Mouse (Mus musculus): ENCODE results near the gene Tmem184b. TPM values are rescaled to one million over a fixed set of nuclear protein-coding genes. Genes with fewer than 3 reads are reported as not detected.

Gene Tmem184b
- 55.0 and 56.5 TPM in 2 replicates for polyA plus RNA-seq (2014; fragmentation: Nextera tagmentation; extraction: Ambion mirVana)

DNA sequence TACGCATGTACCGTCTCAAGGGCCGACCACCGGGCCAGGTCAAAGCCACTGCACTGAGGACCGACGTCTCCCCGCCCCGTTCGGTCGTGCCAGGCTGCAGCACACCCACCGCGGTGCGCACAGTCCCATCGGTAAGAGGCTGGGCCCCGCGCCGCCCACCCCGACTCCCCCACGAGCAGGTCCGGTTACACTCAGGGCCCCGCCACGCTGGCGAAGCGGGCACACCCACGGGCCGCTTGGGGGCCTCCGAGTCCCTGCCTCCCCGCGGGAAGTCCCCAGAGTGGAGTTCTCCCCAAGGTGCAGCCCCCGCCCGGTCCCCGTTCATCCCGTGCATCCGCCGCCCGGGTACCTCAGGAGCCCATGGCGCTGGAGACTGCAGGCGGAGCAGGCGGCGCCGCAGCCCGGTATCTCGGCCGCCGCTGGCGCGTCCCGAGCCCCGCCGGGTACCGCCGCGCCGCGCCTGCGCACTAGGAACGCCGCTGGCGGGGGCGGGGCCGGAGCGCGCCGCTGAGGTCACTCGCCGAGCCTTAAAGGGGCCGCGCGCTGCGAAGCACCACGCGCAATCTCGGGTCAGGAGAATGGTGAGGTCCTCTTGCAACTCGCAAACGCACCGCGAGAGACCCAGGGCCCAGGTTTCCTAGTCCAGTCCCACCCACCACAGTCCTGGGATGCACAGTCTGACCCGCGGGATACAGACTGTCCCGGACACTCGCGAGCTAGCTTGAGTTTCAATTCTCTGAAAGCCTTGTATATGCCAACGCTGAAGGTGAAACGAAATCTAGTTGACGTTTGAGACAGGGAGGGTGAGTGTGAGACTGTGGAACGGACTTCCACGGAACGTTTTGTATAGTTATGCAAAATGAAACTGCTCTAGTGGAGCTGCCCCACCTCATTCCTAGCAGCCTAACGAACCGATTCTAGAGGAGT, at the start of gene Tmem184b:
Gene Tmem184b (minus strand): TSS at position 734 of the 927 bp plus-strand sequence.
- under 1% methylated on average over 82 of the region's 90 CpGs for whole genome bisulfite sequencing (ENCODE audit: insufficient replicate concordance)
- ATAC-seq (replicated peaks; ENCODE audit: insufficient number of reproducible peaks, low FRiP score, low TSS enrichment) = peak; percentile 79
- Histone ChIP-seq H3K36me3 (ENCODE audit: control insufficient read depth, insufficient read depth, low read length) (0 out of 2 replicates have a peak, but pooled peaks cover 1% of the 10 kb centered on the region), H3K9me3 (replicated peaks; ENCODE audit: control insufficient read depth, low read length) (no peaks in the 10 kb centered on the region), H3K4me2 (peak within 1 kb of the TSS; percentile 88), H3K9ac (ENCODE audit: low read depth, low read length) (peak within 1 kb of the TSS; percentile 92), H3K4me1 (ENCODE audit: control insufficient read depth, insufficient read depth, low read length) (peaks cover 32% of the 10 kb centered on the region), H3K4me3 (ENCODE audit: low read depth, low read length) (peak within 1 kb of the TSS; percentile 82), H3K27ac (ENCODE audit: low read depth, low read length) (peak within 1 kb of the TSS; percentile 80), H3K27me3 (ENCODE audit: control insufficient read depth, insufficient read depth, low read length) (no peaks in the 10 kb centered on the region)

DNA sequence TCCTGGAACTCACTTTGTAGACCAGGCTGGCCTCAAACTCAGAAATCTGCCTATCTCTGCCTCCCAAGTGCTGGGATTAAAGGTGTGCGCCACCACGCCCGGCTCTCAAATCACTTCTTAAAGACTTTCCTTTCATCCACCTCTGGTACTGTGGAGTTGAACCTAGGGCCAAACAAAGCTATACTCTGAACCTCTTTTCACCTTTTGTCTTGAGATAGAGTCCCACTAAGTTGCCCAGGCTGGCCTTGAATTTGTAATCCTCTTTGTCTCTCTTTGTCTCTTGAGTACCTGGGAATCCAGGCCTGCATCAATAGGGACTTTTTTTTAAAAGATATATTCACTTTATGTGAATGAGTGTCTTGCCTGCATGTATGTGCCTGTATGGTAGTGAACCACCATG, 44.7 kb upstream of the Tmem184b start:
- ATAC-seq (replicated peaks; ENCODE audit: insufficient number of reproducible peaks, low FRiP score, low TSS enrichment) = no peak
- Histone ChIP-seq H3K4me3 (ENCODE audit: low read depth, low read length) (no peak overlapping the region), H3K4me1 (ENCODE audit: control insufficient read depth, insufficient read depth, low read length) (0 out of 2 replicates have a peak, but pooled peaks cover under 1% of the 10 kb centered on the region), H3K9ac (ENCODE audit: low read depth, low read length) (no peak overlapping the region), H3K9me3 (replicated peaks; ENCODE audit: control insufficient read depth, low read length) (no peaks in the 10 kb centered on the region), H3K36me3 (ENCODE audit: control insufficient read depth, insufficient read depth, low read length) (no peaks in the 10 kb centered on the region), H3K27ac (ENCODE audit: low read depth, low read length) (no peak overlapping the region), H3K4me2 (no peak overlapping the region), H3K27me3 (ENCODE audit: control insufficient read depth, insufficient read depth, low read length) (no peaks in the 10 kb centered on the region)
- WGBS (ENCODE audit: insufficient replicate concordance) = 83% methylated on average over 3 of the region's 3 CpGs

DNA sequence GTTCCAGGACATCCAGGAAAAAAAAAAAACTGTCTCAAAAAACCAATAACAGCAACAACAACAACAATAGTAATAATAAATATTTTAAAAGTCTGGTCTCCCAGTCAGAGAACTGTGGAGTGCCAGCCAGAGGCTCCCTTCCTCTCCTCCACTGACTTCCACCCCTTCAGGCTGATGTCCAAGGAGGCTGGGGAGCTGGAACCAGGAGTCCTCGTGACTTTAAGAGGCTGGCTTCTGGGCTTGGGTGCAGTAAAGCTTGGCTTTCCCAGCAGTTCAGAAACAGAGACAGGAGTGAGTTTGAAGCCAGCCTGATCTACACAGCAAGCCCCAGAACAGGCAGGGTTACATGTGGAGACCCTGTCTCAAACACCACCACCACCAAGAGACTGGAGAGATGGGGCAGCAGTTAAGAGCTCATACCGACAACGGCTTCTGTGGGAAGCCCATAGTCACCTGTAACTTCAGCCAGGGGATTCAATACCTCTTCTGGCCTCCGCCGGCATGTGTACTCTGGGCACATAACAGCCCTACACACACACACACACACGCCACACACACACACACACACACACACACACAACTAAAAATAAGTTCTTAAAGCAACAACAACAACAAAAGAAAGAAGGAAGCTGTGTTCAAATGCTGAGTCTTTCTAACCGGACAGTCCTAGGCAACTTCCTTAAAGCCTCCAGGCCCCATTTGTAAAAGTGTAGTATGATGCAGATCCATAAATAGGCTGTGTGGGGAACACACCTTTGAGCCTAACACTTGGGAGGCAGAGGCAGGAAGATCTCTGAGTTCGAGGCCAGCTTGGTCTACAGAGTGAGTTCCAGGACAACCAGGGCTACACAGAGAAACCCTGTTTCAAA, 42.7 kb upstream of the Tmem184b start:
- Histone ChIP-seq H3K9me3 (replicated peaks; ENCODE audit: control insufficient read depth, low read length) (no peaks in the 10 kb centered on the region), H3K27me3 (ENCODE audit: control insufficient read depth, insufficient read depth, low read length) (no peaks in the 10 kb centered on the region), H3K36me3 (ENCODE audit: control insufficient read depth, insufficient read depth, low read length) (no peaks in the 10 kb centered on the region), H3K4me3 (ENCODE audit: low read depth, low read length) (no peak overlapping the region), H3K27ac (ENCODE audit: low read depth, low read length) (no peak overlapping the region), H3K4me1 (ENCODE audit: control insufficient read depth, insufficient read depth, low read length) (peaks cover 9% of the 10 kb centered on the region), H3K9ac (ENCODE audit: low read depth, low read length) (no peak overlapping the region), H3K4me2 (no peak overlapping the region)
- 82% methylated on average over 8 of the region's 8 CpGs for WGBS (ENCODE audit: insufficient replicate concordance)
- no peak for ATAC-seq (replicated peaks; ENCODE audit: insufficient number of reproducible peaks, low FRiP score, low TSS enrichment)

DNA sequence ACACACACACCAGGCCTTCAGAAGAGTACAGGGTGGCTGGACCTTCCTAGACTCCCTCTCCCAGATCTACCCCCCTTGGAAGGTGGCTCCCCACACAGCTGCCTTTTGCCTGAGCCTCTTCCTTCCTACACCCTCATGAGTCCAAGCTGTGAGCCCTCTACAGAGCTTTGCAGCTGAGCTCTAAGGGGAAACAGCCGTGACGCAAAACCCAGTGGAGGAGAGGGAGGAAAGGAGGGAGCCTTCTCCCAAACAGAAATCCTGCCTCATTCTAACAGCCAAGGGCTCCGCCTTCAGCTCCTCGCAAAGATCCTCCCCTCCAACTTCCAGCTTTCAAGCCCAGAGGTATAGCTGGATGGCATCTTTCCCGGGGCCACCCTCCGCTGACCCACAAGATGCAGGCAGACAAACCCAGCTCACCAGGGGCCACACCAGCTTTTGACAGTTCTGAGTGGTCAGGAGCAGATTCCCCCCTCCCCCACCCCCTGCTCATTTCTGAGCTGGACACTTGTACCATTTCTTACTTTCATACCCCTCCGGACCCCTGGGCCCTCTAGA, 40.6 kb upstream of the Tmem184b start:
- ATAC-seq (replicated peaks; ENCODE audit: insufficient number of reproducible peaks, low FRiP score, low TSS enrichment) = no peak
- WGBS (ENCODE audit: insufficient replicate concordance) = 65% methylated on average over 7 of the region's 7 CpGs
- Histone ChIP-seq H3K4me2 (no peak overlapping the region), H3K4me1 (ENCODE audit: control insufficient read depth, insufficient read depth, low read length) (peaks cover 30% of the 10 kb centered on the region), H3K27ac (ENCODE audit: low read depth, low read length) (no peak overlapping the region), H3K9me3 (replicated peaks; ENCODE audit: control insufficient read depth, low read length) (no peaks in the 10 kb centered on the region), H3K9ac (ENCODE audit: low read depth, low read length) (no peak overlapping the region), H3K27me3 (ENCODE audit: control insufficient read depth, insufficient read depth, low read length) (no peaks in the 10 kb centered on the region), H3K4me3 (ENCODE audit: low read depth, low read length) (no peak overlapping the region), H3K36me3 (ENCODE audit: control insufficient read depth, insufficient read depth, low read length) (no peaks in the 10 kb centered on the region)

DNA sequence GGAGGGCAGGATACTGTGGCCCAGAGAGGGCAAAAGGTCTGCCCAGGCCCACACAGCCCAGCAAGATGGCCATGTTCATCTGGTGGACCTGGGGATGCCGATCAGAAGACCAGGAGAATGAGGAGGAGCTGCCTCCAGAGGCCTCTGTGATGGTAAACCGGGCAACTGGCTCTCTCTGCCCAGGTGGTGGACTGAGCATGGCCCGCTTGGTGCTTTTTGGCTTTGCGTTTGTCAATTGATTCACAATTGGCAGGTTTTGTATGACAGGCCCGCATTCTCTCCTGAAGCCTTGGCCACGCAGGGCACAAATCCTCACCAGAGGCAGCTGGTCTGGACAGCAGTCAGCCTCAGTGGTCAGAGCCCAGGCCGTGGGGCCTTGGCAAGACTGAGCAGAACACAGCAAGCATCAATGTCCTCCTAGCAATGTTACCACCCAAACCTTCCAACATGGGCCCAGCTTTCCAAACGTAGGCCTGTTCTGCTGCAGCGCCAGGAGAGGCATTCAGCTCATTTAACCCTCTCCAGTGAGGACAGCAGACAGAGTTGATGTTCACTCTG, 39.7 kb upstream of the Tmem184b start:
- 80% methylated on average over 9 of the region's 9 CpGs for WGBS (ENCODE audit: insufficient replicate concordance)
- H3K36me3 ChIP-seq (ENCODE audit: control insufficient read depth, insufficient read depth, low read length) = no peaks in the 10 kb centered on the region
- H3K27ac ChIP-seq (ENCODE audit: low read depth, low read length) = no peak overlapping the region
- H3K9me3 ChIP-seq (replicated peaks; ENCODE audit: control insufficient read depth, low read length) = no peaks in the 10 kb centered on the region
- H3K4me2 ChIP-seq = no peak overlapping the region
- no peak for ATAC-seq (replicated peaks; ENCODE audit: insufficient number of reproducible peaks, low FRiP score, low TSS enrichment)
- no peak overlapping the region; the same call in 1 of the 2 replicates for H3K9ac ChIP-seq (ENCODE audit: low read depth, low read length)
- H3K4me1 ChIP-seq (ENCODE audit: control insufficient read depth, insufficient read depth, low read length) = peaks cover 39% of the 10 kb centered on the region
- H3K27me3 ChIP-seq (ENCODE audit: control insufficient read depth, insufficient read depth, low read length) = no peaks in the 10 kb centered on the region
- no peak overlapping the region for H3K4me3 ChIP-seq (ENCODE audit: low read depth, low read length)

DNA sequence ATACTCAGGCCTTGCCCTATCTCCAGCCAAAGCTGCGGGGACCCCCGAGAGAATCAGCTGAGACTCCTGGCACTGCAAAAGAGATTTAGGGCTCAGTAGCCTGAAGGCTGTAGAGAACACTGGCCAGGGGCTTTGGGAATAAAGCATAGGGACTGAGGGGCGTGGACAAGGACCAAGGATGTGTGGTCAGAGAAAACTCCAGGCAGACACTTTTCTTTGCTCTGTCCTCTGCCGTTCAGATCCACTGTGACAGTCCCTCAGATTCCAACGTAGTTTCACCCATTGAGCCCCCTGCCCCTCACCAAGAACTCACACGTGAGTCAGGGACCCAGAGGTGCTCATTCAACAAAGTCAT, 38.9 kb upstream of the Tmem184b start:
- ATAC-seq (replicated peaks; ENCODE audit: insufficient number of reproducible peaks, low FRiP score, low TSS enrichment) = no peak
- peaks cover 47% of the 10 kb centered on the region for H3K4me1 ChIP-seq (ENCODE audit: control insufficient read depth, insufficient read depth, low read length)
- peak overlapping the region; percentile 96 for H3K27ac ChIP-seq (ENCODE audit: low read depth, low read length)
- 5% methylated on average over 6 of the region's 6 CpGs for WGBS (ENCODE audit: insufficient replicate concordance)
- H3K4me3 ChIP-seq (ENCODE audit: low read depth, low read length) = peak overlapping the region; percentile 93
- peaks cover 8% of the 10 kb centered on the region for H3K36me3 ChIP-seq (ENCODE audit: control insufficient read depth, insufficient read depth, low read length)
- no peaks in the 10 kb centered on the region for H3K27me3 ChIP-seq (ENCODE audit: control insufficient read depth, insufficient read depth, low read length)
- H3K9me3 ChIP-seq (replicated peaks; ENCODE audit: control insufficient read depth, low read length) = no peaks in the 10 kb centered on the region
- peak overlapping the region; percentile 99 for H3K9ac ChIP-seq (ENCODE audit: low read depth, low read length)
- peak overlapping the region; percentile 83 for H3K4me2 ChIP-seq

DNA sequence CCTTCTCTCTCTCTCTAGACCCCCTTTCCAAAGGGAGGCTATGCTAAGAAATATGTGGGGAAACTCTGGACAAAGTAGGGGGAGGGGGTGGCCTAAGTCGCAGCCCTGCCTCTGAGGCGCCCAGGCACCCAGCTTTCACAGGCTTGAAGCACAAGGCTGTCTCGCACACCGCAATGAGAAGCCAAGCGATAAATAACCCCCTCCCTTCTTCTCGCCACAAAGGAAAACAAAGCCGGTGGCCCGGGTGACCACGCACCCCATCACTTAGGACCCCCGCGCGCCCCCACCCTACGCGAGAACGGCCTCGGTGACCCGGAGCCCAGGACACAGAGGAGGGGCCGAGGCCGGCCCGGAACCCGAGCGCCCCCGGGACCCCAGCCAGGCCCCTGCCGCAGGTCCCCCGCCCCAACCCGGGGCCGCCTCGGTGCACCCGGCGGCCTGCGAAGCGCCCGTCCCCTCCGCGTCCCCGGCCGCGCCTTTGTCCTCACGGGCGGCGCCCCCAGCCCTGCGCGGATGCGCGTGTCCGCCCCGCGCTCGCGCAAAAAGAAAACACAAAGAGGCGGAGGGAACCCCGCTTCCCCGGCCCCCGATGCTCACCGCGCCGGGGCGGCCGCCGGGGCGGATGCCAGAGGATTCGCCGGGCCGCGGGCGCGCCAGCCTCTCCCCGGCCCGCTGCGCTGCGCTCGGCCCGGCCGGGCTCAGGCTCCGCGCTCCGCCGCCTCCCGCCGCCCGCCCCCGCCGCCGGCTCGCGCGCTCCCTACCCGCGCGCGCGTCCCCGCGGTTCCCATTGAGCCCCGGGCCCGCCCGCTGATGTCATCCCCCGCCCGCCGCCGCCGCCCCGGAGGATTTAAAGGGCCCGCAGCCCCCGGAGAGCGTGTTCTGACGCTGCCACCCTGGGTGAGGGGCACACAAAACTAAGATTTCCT, 38.2 kb upstream of the Tmem184b start:
- peak; percentile 64 for ATAC-seq (replicated peaks; ENCODE audit: insufficient number of reproducible peaks, low FRiP score, low TSS enrichment)
- Histone ChIP-seq H3K9ac (ENCODE audit: low read depth, low read length) (peak overlapping the region; percentile 99), H3K4me2 (peak overlapping the region; percentile 83), H3K36me3 (ENCODE audit: control insufficient read depth, insufficient read depth, low read length) (peaks cover 13% of the 10 kb centered on the region), H3K4me1 (ENCODE audit: control insufficient read depth, insufficient read depth, low read length) (peaks cover 53% of the 10 kb centered on the region), H3K4me3 (ENCODE audit: low read depth, low read length) (peak overlapping the region; percentile 93), H3K9me3 (replicated peaks; ENCODE audit: control insufficient read depth, low read length) (no peaks in the 10 kb centered on the region), H3K27ac (ENCODE audit: low read depth, low read length) (peak overlapping the region; percentile 96), H3K27me3 (ENCODE audit: control insufficient read depth, insufficient read depth, low read length) (no peaks in the 10 kb centered on the region)
- under 1% methylated on average over 46 of the region's 107 CpGs for WGBS (ENCODE audit: insufficient replicate concordance)

Measured in heart, embryonic 11.5 days (tissue).